Mouse (Mus musculus) cerebellum, adult 2 months (tissue): Measurements from ENCODE around the gene Pitpna.

Experiments used
- CTCF ChIP-seq: fragments of 200-500 bp; IDR thresholded peaks from 2 replicates; pipeline ENCODE4 v1.5.1; 2011; ENCODE audit warnings: low read depth, mild to moderate bottlenecking, control low read depth, low read length, moderate library complexity, borderline replicate concordance; ENCODE audit not compliant: insufficient read depth
- POLR2A ChIP-seq: fragments of 200-500 bp; IDR thresholded peaks from 2 replicates; pipeline ENCODE4 v1.6.1; 2011; ENCODE audit warnings: low read length, control low read depth, borderline replicate concordance; ENCODE audit not compliant: insufficient read depth

GRCm38 (mm10) chr11:75658311-75658710 is 70.4 kb downstream of the Pitpna start:
- TF ChIP-seq CTCF (no peak), POLR2A (no peak)
